Mouse (Mus musculus) lung, embryonic 15.5 days (tissue): ENCODE data around the gene Camk2g. TPM values are rescaled to one million over a fixed set of nuclear protein-coding genes. Genes with fewer than 3 reads are reported as not detected.

Experiments used
- ATAC-seq: fragments of 200-750 bp; cut with Nextera tagmentation; 2 replicates; pipeline ENCODE4 v1.8.0; 2017; ENCODE audit warnings: moderate number of reproducible peaks, borderline replicate concordance; ENCODE audit not compliant: low FRiP score, low TSS enrichment; ENCODE audit errors: extremely low read depth
- H3K27ac ChIP-seq: fragments of 300-500 bp; sonication (generic); 2 replicates; pipeline ENCODE4 v1.5.1; 2015; ENCODE audit warnings: moderate library complexity, mild to moderate bottlenecking, inconsistent platforms
- H3K27me3 ChIP-seq: fragments of 300-500 bp; sonication (generic); 2 replicates; pipeline ENCODE4 v1.6.1; 2015; ENCODE audit warnings: inconsistent platforms
- H3K36me3 ChIP-seq: fragments of 300-500 bp; sonication (generic); 2 replicates; pipeline ENCODE4 v1.6.1; 2015; ENCODE audit warnings: inconsistent platforms
- H3K4me1 ChIP-seq: fragments of 300-500 bp; sonication (generic); 2 replicates; pipeline ENCODE4 v1.6.1; 2015; ENCODE audit warnings: inconsistent platforms
- H3K4me2 ChIP-seq: fragments of 300-500 bp; sonication (generic); 2 replicates; pipeline ENCODE4 v1.6.1; 2015; ENCODE audit warnings: inconsistent platforms, mild to moderate bottlenecking, moderate library complexity
- H3K4me3 ChIP-seq: fragments of 300-500 bp; sonication (generic); 2 replicates; pipeline ENCODE4 v1.5.1; 2015; ENCODE audit warnings: mild to moderate bottlenecking, inconsistent platforms
- H3K9ac ChIP-seq: fragments of 300-500 bp; sonication (generic); 2 replicates; pipeline ENCODE4 v1.6.1; 2015; ENCODE audit warnings: inconsistent platforms
- H3K9me3 ChIP-seq: fragments of 300-500 bp; sonication (generic); 2 replicates; pipeline ENCODE4 v1.6.1; 2016; ENCODE audit warnings: inconsistent platforms
- whole genome bisulfite sequencing: fragments of 180-500 bp; shearing (Covaris S2); methylation state at CpG from one replicate; pipeline ENCODE4 v1.1.7; 2015; 5-methylcytosine and 5-hydroxymethylcytosine counted together
- polyA plus RNA-seq: library from polyadenylated mRNA; unstranded; fragments of >200 nt; fragmentation: Nextera tagmentation; extraction: Ambion mirVana; gene quantifications from 2 replicates; pipeline ENCODE4 v1.2.1, GENCODE M21; 2015

Gene Camk2g
- polyA plus RNA-seq, result 40.8 and 41.2 TPM in 2 replicates

DNA sequence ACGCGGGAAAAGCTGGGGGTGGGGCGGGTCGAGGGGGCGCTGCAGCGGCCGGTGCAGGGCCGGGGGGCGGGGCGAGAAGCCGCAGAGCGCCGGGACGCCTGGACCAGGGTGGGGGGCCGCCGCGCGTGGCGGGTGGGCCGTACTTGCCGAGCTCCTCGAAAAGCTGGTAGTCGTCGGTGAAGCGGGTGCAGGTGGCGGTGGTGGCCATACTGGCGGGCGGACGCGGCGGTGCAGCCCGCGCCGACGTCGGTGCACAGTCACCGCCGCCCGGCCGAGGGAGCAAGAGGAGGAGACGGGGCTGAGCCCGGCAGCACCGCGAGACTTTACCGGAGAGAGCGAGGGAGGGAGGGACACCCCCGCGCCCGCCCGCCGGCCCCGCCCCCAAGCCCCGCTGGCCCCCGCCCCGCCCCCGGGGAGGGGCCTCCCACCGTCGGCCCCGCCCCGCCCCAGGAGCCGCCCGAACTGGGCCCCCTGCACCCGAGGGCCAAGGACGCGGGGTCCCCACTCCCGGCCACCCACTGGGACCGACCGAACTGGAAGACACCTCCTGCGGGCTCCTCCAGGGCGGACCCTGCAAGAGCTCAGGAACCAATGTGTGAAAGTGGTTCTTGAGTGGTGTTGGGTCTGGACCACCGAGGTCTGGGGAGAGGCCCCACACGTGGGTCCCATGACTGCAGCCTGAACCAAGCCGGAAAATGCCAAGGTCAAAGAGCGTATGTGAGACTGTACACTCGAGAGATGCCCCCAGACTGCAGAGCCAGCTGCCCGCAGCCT, at the start of gene Camk2g:
Camk2g (minus strand) TSS at position 331 of the 774 bp plus-strand sequence.
- H3K9me3 ChIP-seq, result no peaks in the 10 kb centered on the region
- H3K27me3 ChIP-seq, result no peaks in the 10 kb centered on the region
- ATAC-seq, result peak; percentile 92
- WGBS, result under 1% methylated on average over 52 of the region's 76 CpGs
- H3K36me3 ChIP-seq, result peaks cover 17% of the 10 kb centered on the region
- peak within 1 kb of the TSS; percentile 77 for H3K9ac ChIP-seq
- peaks cover 33% of the 10 kb centered on the region for H3K4me1 ChIP-seq
- H3K27ac ChIP-seq, result peak within 1 kb of the TSS; percentile 75
- peak within 1 kb of the TSS; percentile 72 for H3K4me2 ChIP-seq
- peak within 1 kb of the TSS; percentile 89 for H3K4me3 ChIP-seq

DNA sequence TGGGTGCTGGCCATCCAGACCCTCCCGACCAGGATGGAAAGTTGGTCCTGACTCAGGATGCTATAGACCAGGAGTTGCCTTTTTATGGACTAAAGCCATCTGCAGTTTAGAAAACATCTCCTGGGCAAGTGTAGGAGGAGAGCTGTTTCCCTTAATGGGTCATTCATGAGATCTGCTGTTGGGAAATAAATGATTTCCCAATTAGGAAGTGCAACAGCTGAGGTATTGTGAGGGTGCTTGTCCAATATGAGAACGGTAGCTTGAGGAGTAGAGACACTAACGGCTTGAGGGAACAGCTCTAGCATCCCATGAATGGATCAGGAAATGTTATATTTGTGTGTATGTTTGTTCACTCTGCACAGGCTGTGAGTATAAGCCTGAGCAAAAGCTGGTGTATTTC, 48.7 kb upstream of the Camk2g start:
- no peak for ATAC-seq
- Histone ChIP-seq H3K4me1 (no peaks in the 10 kb centered on the region), H3K4me2 (no peak overlapping the region), H3K4me3 (no peak overlapping the region), H3K27me3 (no peaks in the 10 kb centered on the region), H3K27ac (no peak overlapping the region), H3K9ac (no peak overlapping the region), H3K36me3 (no peaks in the 10 kb centered on the region), H3K9me3 (no peaks in the 10 kb centered on the region)
- 87% methylated on average over 3 of the region's 3 CpGs for WGBS

DNA sequence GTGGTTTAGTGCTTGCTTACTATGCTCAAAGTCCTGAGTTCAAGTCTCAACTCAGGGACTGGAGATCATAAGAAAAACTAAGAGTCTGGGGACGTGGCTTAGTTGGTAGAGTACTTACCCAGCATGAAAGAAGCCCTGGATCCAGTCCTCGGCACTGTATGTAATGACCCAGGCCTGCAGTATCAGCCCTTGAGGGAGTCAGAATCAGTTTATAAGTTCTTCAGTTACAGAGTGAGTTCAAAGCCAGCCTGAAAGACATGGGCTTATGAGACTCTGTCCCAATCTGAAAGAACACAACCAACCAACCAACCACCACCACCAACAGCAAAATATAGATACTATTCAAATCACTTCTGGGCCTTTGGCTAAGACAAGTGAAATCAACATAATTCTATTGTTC, 47.6 kb upstream of the Camk2g start:
- 88% methylated on average over 2 of the region's 2 CpGs for WGBS
- H3K27me3 ChIP-seq, result no peaks in the 10 kb centered on the region

DNA sequence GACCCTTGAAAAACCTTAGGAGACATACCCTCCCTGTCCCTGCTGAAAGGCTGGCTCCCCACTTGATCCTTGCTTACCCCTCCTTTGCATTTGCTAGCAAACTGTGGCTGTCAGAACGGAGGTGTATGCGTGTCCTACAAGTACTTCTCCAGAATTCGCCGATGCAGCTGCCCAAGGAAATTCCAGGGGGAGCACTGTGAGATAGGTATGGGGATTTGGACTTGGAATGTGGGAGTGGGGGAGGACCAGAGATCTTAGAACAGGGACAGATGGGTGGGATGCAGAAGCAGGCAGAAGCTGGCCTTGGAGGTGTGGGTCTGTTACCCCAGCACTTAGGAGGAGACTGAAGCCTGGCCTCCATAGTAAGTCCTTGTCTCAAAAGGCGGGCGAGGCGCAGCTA, 43.8 kb upstream of the Camk2g start:
- no peaks in the 10 kb centered on the region for H3K36me3 ChIP-seq
- no peak overlapping the region for H3K4me3 ChIP-seq
- H3K27ac ChIP-seq, result no peak overlapping the region
- no peak for ATAC-seq
- H3K4me2 ChIP-seq, result no peak overlapping the region
- WGBS, result 66% methylated on average over 7 of the region's 7 CpGs
- H3K9ac ChIP-seq, result no peak overlapping the region
- H3K27me3 ChIP-seq, result no peaks in the 10 kb centered on the region
- H3K4me1 ChIP-seq, result peaks cover 12% of the 10 kb centered on the region
- H3K9me3 ChIP-seq, result no peaks in the 10 kb centered on the region

More for the DNA sequence above, 47.6 kb upstream of the Camk2g start:
- Histone ChIP-seq H3K4me3 (no peak overlapping the region), H3K36me3 (no peaks in the 10 kb centered on the region), H3K9me3 (no peaks in the 10 kb centered on the region), H3K9ac (no peak overlapping the region), H3K4me1 (peaks cover 6% of the 10 kb centered on the region), H3K4me2 (no peak overlapping the region), H3K27ac (no peak overlapping the region)
- ATAC-seq, result no peak

DNA sequence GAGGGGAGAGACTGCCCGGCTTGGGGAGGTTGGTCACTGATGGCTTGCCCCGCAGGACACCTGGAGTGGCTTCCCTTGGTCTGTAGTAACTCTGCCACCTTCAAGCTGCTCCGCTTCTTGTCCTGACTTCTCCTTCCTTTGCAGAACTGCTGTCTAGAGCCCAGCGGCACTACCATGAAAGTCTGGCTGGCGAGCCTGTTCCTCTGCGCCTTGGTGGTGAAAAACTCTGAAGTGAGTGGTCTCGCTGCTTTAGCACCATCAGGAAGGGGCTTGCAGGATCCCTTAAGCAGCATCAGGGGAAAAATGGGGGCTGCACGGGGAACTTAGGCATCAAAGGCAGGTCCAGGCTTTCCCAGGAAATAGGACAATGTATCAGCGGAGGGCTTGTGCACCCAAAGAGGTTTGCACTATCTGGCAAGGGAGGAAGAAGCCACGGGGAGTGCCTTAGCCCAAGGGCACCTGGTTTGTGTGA, 43.1 kb upstream of the Camk2g start:
- H3K4me2 ChIP-seq, result peak overlapping the region; percentile 91
- 5% methylated on average over 10 of the region's 10 CpGs for WGBS
- peaks cover 12% of the 10 kb centered on the region for H3K4me1 ChIP-seq
- peak overlapping the region; percentile 49 for H3K9ac ChIP-seq
- no peaks in the 10 kb centered on the region for H3K36me3 ChIP-seq
- peak overlapping the region; percentile 49 for H3K4me3 ChIP-seq
- H3K9me3 ChIP-seq, result no peaks in the 10 kb centered on the region
- H3K27me3 ChIP-seq, result no peaks in the 10 kb centered on the region
- no peak overlapping the region for H3K27ac ChIP-seq
- no peak for ATAC-seq

DNA sequence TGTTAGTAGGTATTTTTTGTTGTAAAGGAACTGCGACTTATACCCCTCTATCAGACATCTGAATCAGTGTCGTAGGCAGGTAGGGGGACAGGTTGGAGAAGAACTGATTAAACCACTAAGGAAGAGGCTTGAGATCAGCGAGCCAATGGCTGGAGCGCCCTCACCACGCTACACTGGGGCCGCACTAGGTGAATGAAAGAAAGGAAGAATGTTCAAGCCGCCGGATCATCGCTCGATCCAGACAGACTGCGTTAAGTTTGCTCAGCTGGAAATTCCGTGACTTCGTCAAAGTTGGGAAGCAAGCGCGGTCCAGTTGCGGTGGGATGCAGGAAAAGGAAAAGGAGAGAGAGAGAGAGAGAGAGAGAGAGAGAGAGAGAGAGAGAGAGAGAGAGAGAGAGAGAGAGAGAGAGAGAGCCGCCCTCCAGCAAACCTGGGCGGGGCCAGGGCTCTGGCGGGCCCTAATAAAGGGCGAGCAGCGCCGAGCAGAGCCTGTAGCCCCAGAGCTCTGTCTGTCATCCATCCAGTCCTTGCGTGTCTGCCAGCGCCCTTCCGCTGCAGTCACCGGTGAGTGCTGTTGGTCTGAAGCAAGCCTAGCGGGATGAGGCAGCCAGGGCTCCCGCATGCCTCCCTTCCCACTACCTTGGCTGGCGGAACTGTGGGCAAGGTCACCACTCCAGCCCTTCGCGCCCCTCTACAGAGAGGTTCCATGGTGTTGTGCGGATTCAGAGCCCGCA, 42.5 kb upstream of the Camk2g start, which contains the start of gene Plau:
Plau (plus strand) TSS at position 490 of the 734 bp plus-strand sequence.
- ATAC-seq, result peak; percentile 88
- peaks cover 14% of the 10 kb centered on the region for H3K4me1 ChIP-seq
- H3K36me3 ChIP-seq, result no peaks in the 10 kb centered on the region
- peak within 1 kb of the TSS; percentile 91 for H3K4me2 ChIP-seq
- H3K4me3 ChIP-seq, result peak within 1 kb of the TSS; percentile 49
- H3K27me3 ChIP-seq, result no peaks in the 10 kb centered on the region
- H3K9ac ChIP-seq, result peak within 1 kb of the TSS; percentile 49
- H3K9me3 ChIP-seq, result no peaks in the 10 kb centered on the region
- under 1% methylated on average over 32 of the region's 33 CpGs for WGBS
- no peak within 1 kb of the TSS for H3K27ac ChIP-seq

DNA sequence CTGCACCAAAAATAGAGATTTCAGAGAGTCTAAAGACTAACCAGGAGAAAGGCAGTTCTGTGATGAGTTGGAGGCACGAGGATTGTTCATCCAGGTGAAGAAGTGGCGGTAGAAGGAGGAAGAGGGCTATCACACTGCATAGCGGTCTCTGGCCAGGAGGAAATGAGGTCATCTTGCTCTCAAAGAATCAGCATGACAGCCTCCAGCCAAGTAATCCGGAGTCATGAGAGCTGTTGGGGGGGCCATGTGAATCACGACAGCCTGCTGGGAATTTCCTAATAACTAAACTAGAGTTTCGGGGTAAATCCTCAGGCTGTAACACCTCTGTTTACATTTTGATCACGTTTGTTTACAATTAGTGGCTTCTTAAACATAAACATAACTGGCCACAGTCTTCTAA, 40.2 kb upstream of the Camk2g start:
- no peak overlapping the region for H3K9ac ChIP-seq
- no peak overlapping the region for H3K4me2 ChIP-seq
- no peak overlapping the region for H3K4me3 ChIP-seq
- no peaks in the 10 kb centered on the region for H3K27me3 ChIP-seq
- no peak for ATAC-seq
- peaks cover 16% of the 10 kb centered on the region for H3K4me1 ChIP-seq
- 38% methylated on average over 7 of the region's 7 CpGs for WGBS
- H3K27ac ChIP-seq, result no peak overlapping the region
- H3K9me3 ChIP-seq, result no peaks in the 10 kb centered on the region
- H3K36me3 ChIP-seq, result no peaks in the 10 kb centered on the region

DNA sequence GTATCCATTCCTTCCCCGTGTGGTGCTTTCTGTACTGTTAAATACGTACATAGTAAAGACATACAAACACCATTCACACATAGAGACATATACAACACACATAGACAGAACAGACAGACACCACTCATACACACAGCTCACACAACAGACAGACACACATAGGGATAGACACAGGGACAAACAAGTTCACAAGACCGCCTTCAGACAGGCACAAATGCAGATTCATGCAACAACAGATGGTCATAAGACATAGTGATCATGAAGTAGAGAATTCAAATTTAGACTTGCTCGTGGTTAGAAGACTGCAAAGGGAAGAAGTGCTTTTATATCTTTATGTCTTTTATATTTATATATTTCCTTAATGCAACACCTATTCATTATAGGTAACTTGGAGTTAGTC, 39.6 kb upstream of the Camk2g start:
- Histone ChIP-seq H3K4me3 (no peak overlapping the region), H3K27me3 (no peaks in the 10 kb centered on the region), H3K36me3 (no peaks in the 10 kb centered on the region), H3K9me3 (no peaks in the 10 kb centered on the region), H3K4me1 (peaks cover 16% of the 10 kb centered on the region), H3K9ac (no peak overlapping the region), H3K4me2 (no peak overlapping the region), H3K27ac (no peak overlapping the region)
- no peak for ATAC-seq
- 82% methylated on average over 4 of the region's 4 CpGs for WGBS

DNA sequence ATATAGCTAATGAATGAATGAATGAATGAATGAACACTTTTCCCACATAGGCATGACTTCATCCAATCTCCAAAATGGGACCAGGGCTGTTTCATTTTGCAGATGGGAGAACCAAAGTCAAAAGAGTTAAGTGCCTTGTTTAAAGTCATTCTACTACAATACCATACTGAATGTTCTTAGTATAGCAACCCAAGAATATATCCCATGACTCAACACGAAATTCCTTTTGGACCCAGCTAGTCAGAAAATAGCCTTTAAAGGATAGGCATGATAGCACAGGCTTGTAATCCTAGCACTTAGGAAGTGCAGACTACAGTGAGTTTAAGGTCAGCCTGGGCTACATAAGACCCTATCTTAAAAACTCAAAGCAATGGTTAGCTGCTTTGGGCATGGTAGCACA, 38.0 kb upstream of the Camk2g start:
- ATAC-seq, result no peak
- WGBS, result 76% methylated on average over 1 of the region's 1 CpGs
- Histone ChIP-seq H3K4me3 (no peak overlapping the region), H3K4me1 (peaks cover 14% of the 10 kb centered on the region), H3K9me3 (no peaks in the 10 kb centered on the region), H3K4me2 (no peak overlapping the region), H3K27ac (no peak overlapping the region), H3K9ac (no peak overlapping the region), H3K27me3 (no peaks in the 10 kb centered on the region), H3K36me3 (no peaks in the 10 kb centered on the region)

DNA sequence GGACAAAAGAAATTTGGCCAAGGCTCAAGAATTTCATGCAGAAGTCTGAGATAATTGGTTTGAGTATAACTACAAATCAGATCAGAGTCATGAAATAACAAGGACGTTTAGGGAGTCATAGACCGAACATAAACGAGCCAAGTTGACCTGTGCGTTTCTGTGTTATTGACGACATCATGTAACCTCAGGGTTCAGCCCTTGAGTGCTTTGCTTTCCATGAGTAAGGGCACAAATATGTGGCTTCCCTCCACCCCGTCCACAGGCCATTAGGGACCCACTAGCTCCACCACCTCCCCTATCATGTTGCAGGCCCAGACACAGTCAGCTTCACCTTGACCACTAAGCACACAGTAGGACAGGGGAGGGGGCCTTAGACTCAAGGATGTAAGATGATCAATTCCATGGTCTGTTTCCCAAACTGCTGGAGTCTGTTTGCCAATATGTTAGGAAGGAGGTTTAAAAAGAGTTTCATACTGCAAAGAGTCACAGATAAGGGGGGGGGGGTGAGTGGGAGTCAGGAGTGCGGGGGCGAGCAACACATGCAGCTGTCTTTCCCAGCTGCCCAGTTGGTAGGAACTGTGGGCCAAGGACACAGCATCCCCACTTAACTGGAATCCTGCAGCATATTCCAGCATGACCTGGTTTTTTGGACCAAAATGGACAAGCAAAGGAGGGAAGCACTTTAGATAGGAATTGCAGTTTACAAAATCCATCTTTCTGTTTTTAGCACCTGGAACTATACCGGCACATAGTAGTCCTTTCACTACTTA, 37.4 kb upstream of the Camk2g start:
- Histone ChIP-seq H3K27me3 (no peaks in the 10 kb centered on the region), H3K4me1 (peaks cover 9% of the 10 kb centered on the region; the same call in 1 of the 2 replicates), H3K36me3 (no peaks in the 10 kb centered on the region), H3K4me2 (no peak overlapping the region), H3K27ac (no peak overlapping the region), H3K9me3 (no peaks in the 10 kb centered on the region), H3K4me3 (no peak overlapping the region), H3K9ac (no peak overlapping the region)
- 40% methylated on average over 9 of the region's 9 CpGs for WGBS
- ATAC-seq, result no peak

DNA sequence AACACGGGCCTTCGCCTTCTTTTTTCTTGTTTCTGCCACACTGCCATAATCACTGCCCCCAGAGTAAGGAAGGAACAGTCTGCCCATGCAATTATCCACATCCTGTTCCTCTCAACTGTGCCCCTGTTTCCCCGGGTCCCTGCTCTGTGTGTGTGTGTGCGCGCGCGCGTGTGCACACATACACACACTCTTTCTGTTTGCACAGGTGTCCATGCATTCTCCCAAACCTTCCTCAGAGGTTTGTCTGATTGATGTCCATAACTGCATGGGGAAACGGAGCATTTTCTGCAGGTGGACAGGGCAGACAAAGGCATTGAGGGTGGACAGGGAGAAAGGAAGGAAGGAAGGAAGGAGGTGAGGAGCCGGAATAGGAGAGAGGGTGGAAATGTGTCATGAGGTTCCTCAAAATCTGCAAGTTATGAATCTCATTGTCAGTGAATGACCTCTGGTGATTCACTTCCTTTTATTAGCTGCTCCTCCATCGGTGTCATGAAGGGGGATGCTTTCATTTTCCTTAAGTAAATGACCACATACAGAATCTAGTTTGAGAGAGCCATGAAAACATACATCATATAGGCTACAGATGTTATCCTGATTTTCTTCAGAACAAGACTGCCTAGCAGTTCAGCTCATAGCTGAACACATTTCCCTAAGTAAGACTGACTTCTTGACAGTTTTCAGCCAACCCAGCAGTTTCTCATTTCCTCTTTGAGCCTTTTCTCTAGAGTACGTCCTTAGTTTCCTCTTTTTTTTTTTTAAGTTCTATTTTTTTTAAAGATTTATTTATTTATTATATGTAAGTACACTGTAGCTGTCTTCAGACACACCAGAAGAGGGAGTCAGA, 35.9 kb upstream of the Camk2g start:
- peak overlapping the region; percentile 21 for H3K4me2 ChIP-seq
- WGBS, result 54% methylated on average over 12 of the region's 12 CpGs
- H3K27me3 ChIP-seq, result no peaks in the 10 kb centered on the region
- no peak overlapping the region for H3K4me3 ChIP-seq
- H3K9ac ChIP-seq, result no peak overlapping the region
- no peaks in the 10 kb centered on the region for H3K36me3 ChIP-seq
- peak overlapping the region; percentile 68 for H3K27ac ChIP-seq
- ATAC-seq, result no peak
- H3K9me3 ChIP-seq, result no peaks in the 10 kb centered on the region
- 0 out of 2 replicates have a peak, but pooled peaks cover 4% of the 10 kb centered on the region for H3K4me1 ChIP-seq
